8 mouse cellular contexts compared by ENCODE assay signal in genomic region chr5:4758331-4759080, GRCm38 (mm10). TPM values are rescaled to one million over a fixed set of nuclear protein-coding genes. Genes with fewer than 3 reads are reported as not detected.
DNase-seq lines count a peak whose midpoint lies in the region; ATAC-seq and TF ChIP-seq lines count a peak whose summit lies in the region.

No protein-coding gene starts in this region.

- H3K9me3 ChIP-seq in intestine, embryonic 15.5 days = no peaks in the 10 kb centered on the region
- H3K9me3 ChIP-seq in midbrain, embryonic 16.5 days (replicated peaks; ENCODE audit: control insufficient read depth, low read length, poor library complexity, severe bottlenecking) = no peaks in the 10 kb centered on the region

- H3K4me1 ChIP-seq in cortical plate, adult 2 months (ENCODE audit: control insufficient read depth, insufficient read depth, low read length) = peaks cover 1% of the 10 kb centered on the region; the same call in 1 of the 2 replicates
- H3K4me1 ChIP-seq in intestine, embryonic 15.5 days (replicated peaks) = peaks cover 14% of the 10 kb centered on the region; the same call in 1 of the 2 replicates
- H3K4me1 ChIP-seq in midbrain, embryonic 16.5 days (ENCODE audit: control insufficient read depth, insufficient read depth, low read length) = peaks cover 9% of the 10 kb centered on the region

- TF ChIP-seq CTCF in cortical plate, adult 2 months (IDR thresholded peaks at IDR 0.05; ENCODE audit: extremely low read depth, insufficient read depth, low read length) = no peak

- DNase-seq in kidney, adult 11 months = peak; percentile 60
- DNase-seq in kidney, adult 18-20 months = no peak
- DNase-seq in c-Kit-positive CD71-positive TER-119-positive erythroid progenitor cells, embryonic 14.5 days (ENCODE audit: low spot score) = no peak
- DNase-seq in adrenal gland, postnatal 25 days = no peak

- peak overlapping the region; percentile 86 for H3K9ac ChIP-seq in intestine, embryonic 15.5 days
- peak overlapping the region; percentile 96 for H3K9ac ChIP-seq in midbrain, embryonic 16.5 days (ENCODE audit: low read depth, low read length)

- peak overlapping the region; percentile 53 for H3K4me3 ChIP-seq in cortical plate, adult 2 months (ENCODE audit: insufficient read depth, low read length)
- H3K4me3 ChIP-seq in intestine, embryonic 15.5 days (replicated peaks) = peak overlapping the region; percentile 86
- H3K4me3 ChIP-seq in midbrain, embryonic 16.5 days (ENCODE audit: low read depth, low read length) = peak overlapping the region; percentile 88

- no peak for TF ChIP-seq POLR2A in cortical plate, adult 2 months (IDR thresholded peaks at IDR 0.05; ENCODE audit: extremely low read depth, insufficient read depth, low read length)

- under 1% methylated on average over 23 of the region's 23 CpGs for WGBS in intestine, embryonic 15.5 days
- WGBS in midbrain, embryonic 16.5 days = under 1% methylated on average over 23 of the region's 23 CpGs

- peak overlapping the region; percentile 93 for H3K4me2 ChIP-seq in intestine, embryonic 15.5 days (replicated peaks)
- peak overlapping the region; percentile 68 for H3K4me2 ChIP-seq in midbrain, embryonic 16.5 days (ENCODE audit: low read length)

- no peaks in the 10 kb centered on the region; the same call in 1 of the 2 replicates for H3K27me3 ChIP-seq in intestine, embryonic 15.5 days (replicated peaks)
- H3K27me3 ChIP-seq in midbrain, embryonic 16.5 days (ENCODE audit: control insufficient read depth, insufficient read depth, low read depth, low read length) = no peaks in the 10 kb centered on the region

- H3K27ac ChIP-seq in cortical plate, adult 2 months (ENCODE audit: insufficient read depth, low read length) = no peak overlapping the region
- H3K27ac ChIP-seq in intestine, embryonic 15.5 days = peak overlapping the region; percentile 99
- peak overlapping the region; percentile 98 for H3K27ac ChIP-seq in midbrain, embryonic 16.5 days (ENCODE audit: low read length)

- H3K36me3 ChIP-seq in intestine, embryonic 15.5 days = no peaks in the 10 kb centered on the region
- H3K36me3 ChIP-seq in midbrain, embryonic 16.5 days (ENCODE audit: control insufficient read depth, insufficient read depth, low read length) = no peaks in the 10 kb centered on the region

- peak; percentile 64 for ATAC-seq in intestine, embryonic 15.5 days
- ATAC-seq in midbrain, embryonic 16.5 days = no peak
- ATAC-seq in CD4-positive, CD25-positive, alpha-beta regulatory T cell, adult 4 months = no peak

RNA-seq across cellular contexts. Expression of gene Fzd1, which starts 0.7 kb away (rescaled TPM):
- 8.1 and 8.8 TPM in 2 replicates for polyA plus RNA-seq in cortical plate, adult 2 months (2012; rRNA removed)
- 16.9 and 17.8 TPM in 2 replicates for polyA plus RNA-seq in intestine, embryonic 15.5 days (2015; fragmentation: Nextera tagmentation; extraction: Ambion mirVana)
- polyA plus RNA-seq in midbrain, embryonic 16.5 days (2015; fragmentation: Nextera tagmentation; extraction: Ambion mirVana) = 22.0 and 24.6 TPM in 2 replicates
- not detected for polyA plus RNA-seq in CD4-positive, CD25-positive, alpha-beta regulatory T cell, adult 4 months (2017; shearing (Covaris generic))
- 16.7 and 17.8 TPM in 2 replicates for total RNA-seq in adrenal gland, postnatal 25 days (2021)
